Mouse (Mus musculus) embryonic fibroblast, embryonic 13.5 days (primary cell): ENCODE measurements around the gene Gje1.

Source experiments
- CTCF ChIP-seq: IDR thresholded peaks from 2 replicates; pipeline ENCODE4 v1.5.1; 2011; ENCODE audit warnings: mild to moderate bottlenecking, control low read depth, low read length, moderate library complexity, borderline replicate concordance; ENCODE audit not compliant: insufficient read depth
- POLR2A ChIP-seq: IDR thresholded peaks from 2 replicates; pipeline ENCODE4 v1.6.1; 2011; ENCODE audit warnings: low read depth, mild to moderate bottlenecking, control low read depth, low read length, moderate library complexity

DNA sequence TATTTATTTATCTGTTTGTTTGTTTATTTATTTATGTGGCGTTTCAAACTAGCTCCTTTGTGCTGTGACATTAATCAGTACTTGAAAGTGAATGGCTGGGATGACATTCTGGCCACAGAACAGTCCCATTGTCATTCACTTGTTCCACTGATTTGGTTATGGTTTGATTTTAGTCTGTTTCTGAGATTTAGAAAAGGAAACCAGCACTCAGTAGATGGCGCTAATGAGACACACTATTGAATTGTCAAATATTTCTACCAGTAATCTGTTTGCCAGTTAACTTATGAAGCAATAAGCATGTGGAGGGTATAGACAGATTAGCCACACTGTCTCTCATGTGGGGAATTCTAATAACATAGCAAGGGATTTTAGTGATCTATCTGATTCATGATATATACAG lies 16.3 kb upstream of the Gje1 start:
- no peak for TF ChIP-seq CTCF
- no peak for TF ChIP-seq POLR2A
